Mouse (Mus musculus) spleen, adult 2 months (tissue): Measurements from ENCODE around the gene Ier5.

Experiments used
- CTCF ChIP-seq: fragments of 200-500 bp; IDR thresholded peaks from 2 replicates; pipeline ENCODE4 v1.5.1; 2011; ENCODE audit warnings: mild to moderate bottlenecking, inconsistent platforms; ENCODE audit not compliant: insufficient read depth, insufficient read length, insufficient replicate concordance; ENCODE audit errors: extremely low read depth
- POLR2A ChIP-seq: fragments of 200-500 bp; IDR thresholded peaks from 2 replicates; pipeline ENCODE4 v1.6.1; 2011; ENCODE audit warnings: low read depth, low read length, inconsistent platforms

- TF ChIP-seq CTCF, result no peak
- TF ChIP-seq POLR2A, result no peak
Observed at GRCm38 (mm10) chr1:155052761-155053166, 46.7 kb downstream of the Ier5 start.
